Mouse (Mus musculus) megakaryocyte, embryonic 14.5 days (primary cell): ENCODE data around the gene Pde3b.

Source experiments
- FLI1 ChIP-seq: IDR thresholded peaks from 2 replicates; pipeline ENCODE4 v1.6.1; 2012; ENCODE audit warnings: low read length, inconsistent platforms, mixed read lengths
- GATA1 ChIP-seq: IDR thresholded peaks from 3 replicates; pipeline ENCODE4 v1.6.1; 2012; ENCODE audit warnings: mixed read lengths, low read length, inconsistent platforms, borderline replicate concordance

GRCm38 (mm10) chr7:114456904-114457303 is 41.8 kb downstream of the Pde3b start:
- TF ChIP-seq GATA1, result no peak
- TF ChIP-seq FLI1, result no peak
